Mouse (Mus musculus) adrenal gland, postnatal 4 days (tissue): ENCODE data around the gene Eif4b. TPM values are rescaled to one million over a fixed set of nuclear protein-coding genes. Genes with fewer than 3 reads are reported as not detected.

Experiments used
- DNase-seq, 2 experiments: peaks; one replicate each; pipeline ENCODE4 v3.0.0; 2021 to 2022; ENCODE audit warnings: low spot score in 2 of 2, mixed read lengths in 2 of 2
- total RNA-seq, 2 experiments: library from RNA; stranded (reverse); gene quantifications; 2 replicates each; pipeline ENCODE4 v1.2.3; 2021

Eif4b gene
- total RNA-seq, 2 experiments from 2014 or later = 352 to 356 TPM

- no peak for DNase-seq
These were observed 27.6 kb downstream of the Eif4b start for GRCm38 (mm10) chr15:102100996-102101671.

- no peak for DNase-seq
These were observed 28.3 kb downstream of the Eif4b start for GRCm38 (mm10) chr15:102101672-102102541.

- DNase-seq = no peak
These were observed 29.1 kb downstream of the Eif4b start for GRCm38 (mm10) chr15:102102548-102103121.

GRCm38 (mm10) chr15:102103371-102103946, 29.9 kb downstream of the Eif4b start:
- no peak for DNase-seq

GRCm38 (mm10) chr15:102103947-102104555, 30.5 kb downstream of the Eif4b start:
- no peak for DNase-seq

GRCm38 (mm10) chr15:102105360-102105759, 31.8 kb downstream of the Eif4b start:
- no peak for DNase-seq

- DNase-seq = no peak
These were observed 32.5 kb downstream of the Eif4b start for GRCm38 (mm10) chr15:102105764-102106730.

- no peak for DNase-seq
These were observed 33.3 kb downstream of the Eif4b start for GRCm38 (mm10) chr15:102106754-102107456.

- DNase-seq = no peak
These were observed 34.4 kb downstream of the Eif4b start for GRCm38 (mm10) chr15:102107689-102108573.

- DNase-seq = no peak
These were observed 35.3 kb downstream of the Eif4b start for GRCm38 (mm10) chr15:102108651-102109525.

GRCm38 (mm10) chr15:102110271-102110670, 36.7 kb downstream of the Eif4b start:
- DNase-seq = no peak

- DNase-seq = no peak
These were observed 37.3 kb downstream of the Eif4b start for GRCm38 (mm10) chr15:102110701-102111494.

GRCm38 (mm10) chr15:102111495-102111829, 37.9 kb downstream of the Eif4b start:
- DNase-seq = no peak

GRCm38 (mm10) chr15:102112181-102112580, 38.6 kb downstream of the Eif4b start:
- DNase-seq = no peak

- no peak for DNase-seq
These were observed 39.3 kb downstream of the Eif4b start for GRCm38 (mm10) chr15:102112827-102113226.

- no peak for DNase-seq
These were observed 40.1 kb downstream of the Eif4b start for GRCm38 (mm10) chr15:102113674-102114073.
